Mouse (Mus musculus) fat pad, adult 2 months (tissue): Measurements from ENCODE around the gene Rasa3.

Experiments used
- DNase-seq: peaks from one replicate; pipeline ENCODE4 v3.0.0-alpha.2; 2011; ENCODE audit warnings: low read depth, low spot score; ENCODE audit errors: extremely low read depth

The Rasa3 gene

GRCm38 (mm10) chr8:13677413-13677883, at the start of gene Rasa3:
TSS of gene Rasa3 (minus strand) at chr8:13677603.
- peak; percentile 77 for DNase-seq

GRCm38 (mm10) chr8:13725722-13726121, 48.3 kb upstream of the Rasa3 start:
- no peak for DNase-seq

DNA sequence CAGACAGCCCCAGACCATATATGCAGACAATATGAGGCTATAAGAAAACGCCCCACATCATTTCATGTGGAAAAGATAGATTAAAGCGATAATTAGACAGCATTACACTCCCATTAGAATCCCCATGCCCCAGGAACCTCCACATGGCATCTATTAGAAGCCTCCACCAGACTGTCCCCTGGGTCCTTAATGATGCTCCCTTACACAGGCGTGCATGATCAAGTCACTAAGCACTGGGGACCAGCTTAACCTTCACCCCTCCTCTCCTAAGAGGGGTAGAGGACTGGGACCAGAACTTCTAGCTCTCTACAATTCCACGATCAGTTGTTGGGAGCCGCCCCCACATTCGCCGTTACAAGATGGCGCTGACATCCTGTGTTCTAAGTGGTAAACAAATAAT, 41.6 kb upstream of the Rasa3 start:
- DNase-seq = no peak

- no peak for DNase-seq
Observed at GRCm38 (mm10) chr8:13708514-13708913, 31.1 kb upstream of the Rasa3 start.

DNA sequence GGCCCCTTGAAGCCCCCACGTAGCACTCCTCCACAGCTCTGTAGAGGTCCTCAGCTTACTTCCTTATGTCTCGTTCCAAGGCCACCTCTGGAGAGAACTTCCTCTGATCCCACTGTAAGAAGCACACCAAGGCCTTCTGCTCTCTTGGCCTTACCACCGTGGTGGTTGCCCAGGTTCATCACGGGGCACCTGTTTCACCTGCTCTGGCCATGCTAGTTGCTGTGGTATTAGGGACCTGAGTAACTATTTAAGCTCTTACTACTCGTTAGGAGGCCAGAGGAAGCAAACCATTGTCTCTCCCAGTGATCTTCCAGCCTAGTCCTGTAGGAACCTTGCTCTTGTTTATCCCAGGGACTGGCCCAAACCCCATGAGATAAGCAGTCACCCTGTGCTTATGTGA, 29.5 kb upstream of the Rasa3 start:
- DNase-seq = no peak

DNA sequence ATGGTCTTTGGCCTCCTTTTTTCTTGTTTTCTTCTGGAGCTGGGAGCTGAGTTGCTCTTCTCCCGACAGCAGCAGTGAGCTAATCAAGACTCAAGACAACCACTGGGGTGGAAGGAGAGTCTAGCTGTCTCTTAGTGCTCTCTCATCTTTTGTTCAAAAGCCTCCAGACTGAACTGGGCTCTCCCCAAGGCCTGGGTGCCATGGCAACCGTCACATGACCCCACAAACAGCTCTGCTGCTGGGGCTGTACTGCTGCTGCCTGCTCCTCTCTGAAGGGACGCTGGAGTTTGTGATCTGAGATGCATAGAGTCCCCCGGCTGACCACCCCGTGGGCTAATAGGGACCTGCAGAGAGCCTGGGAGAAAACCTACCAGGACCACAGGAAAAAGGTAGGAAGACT, 28.3 kb upstream of the Rasa3 start, which contains the start of gene Cfap97d2:
Gene Cfap97d2 (plus strand): TSS at position 222 of the 400 bp plus-strand sequence.
- DNase-seq = no peak

DNA sequence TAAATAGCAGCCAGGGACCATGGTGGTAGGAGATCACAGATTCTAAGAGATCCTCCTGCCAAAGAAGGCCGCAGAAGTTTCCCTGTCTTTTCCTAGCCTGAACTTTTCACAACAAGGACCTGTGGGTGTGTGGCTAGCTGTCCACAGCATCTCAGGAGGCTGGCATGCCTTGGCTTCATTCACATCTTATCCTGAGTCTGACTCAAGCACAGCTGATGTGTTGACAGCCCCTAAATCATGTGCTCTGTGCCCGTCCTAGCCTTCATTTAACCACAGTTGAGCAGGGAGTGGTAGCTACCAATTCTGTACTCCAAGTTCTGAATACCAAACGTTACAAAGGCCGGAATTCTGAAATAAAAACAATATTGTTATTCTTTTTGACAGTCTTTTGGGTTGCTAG, 26.9 kb upstream of the Rasa3 start:
- no peak for DNase-seq

GRCm38 (mm10) chr8:13703756-13704155, 26.4 kb upstream of the Rasa3 start:
- DNase-seq = no peak

GRCm38 (mm10) chr8:13702755-13703154, 25.4 kb upstream of the Rasa3 start:
- no peak for DNase-seq

- no peak for DNase-seq
Observed at GRCm38 (mm10) chr8:13699323-13699949, 22.0 kb upstream of the Rasa3 start.

DNA sequence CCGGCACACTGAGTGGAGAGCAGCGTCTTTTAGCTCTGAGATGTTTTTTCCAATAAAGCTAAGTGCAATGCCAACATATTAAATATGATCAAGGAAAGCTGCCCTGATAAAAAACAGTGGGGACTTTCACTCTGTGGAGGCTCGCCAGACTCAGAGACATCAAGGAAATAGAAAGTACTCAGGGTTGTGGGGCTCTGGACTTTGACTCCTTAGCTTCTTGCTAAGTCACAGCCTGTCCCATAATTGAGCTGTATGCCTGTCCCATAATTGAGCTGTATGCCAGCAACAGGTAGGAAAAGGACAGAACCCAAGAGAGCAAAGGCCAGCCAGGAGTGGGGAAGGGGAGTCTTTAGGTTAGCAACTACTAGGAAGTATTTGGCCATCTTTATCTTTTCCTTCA, 20.9 kb upstream of the Rasa3 start:
- DNase-seq = no peak

- no peak for DNase-seq
Observed at GRCm38 (mm10) chr8:13697681-13698080, 20.3 kb upstream of the Rasa3 start.

GRCm38 (mm10) chr8:13697196-13697595, 19.8 kb upstream of the Rasa3 start:
- DNase-seq = no peak

DNA sequence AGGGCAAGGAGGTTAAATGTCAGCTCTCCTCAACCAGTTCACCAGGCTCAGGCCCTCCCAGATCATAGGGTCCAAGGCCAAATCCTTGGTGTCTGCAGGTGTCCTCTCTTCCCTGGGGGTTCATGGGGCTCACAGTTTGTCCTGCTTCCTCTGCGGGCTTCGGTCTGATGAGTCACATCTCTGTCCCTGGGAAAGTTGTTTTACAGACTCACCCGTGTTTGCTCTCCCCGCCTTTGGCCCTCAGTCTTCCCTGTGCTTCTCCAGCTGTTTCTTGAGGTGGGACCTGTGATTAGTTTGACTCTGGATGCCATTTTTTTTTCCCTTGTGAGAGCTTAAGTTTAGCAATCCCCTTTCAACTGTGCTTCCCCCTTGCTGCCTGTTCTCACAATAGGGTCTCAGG, 18.8 kb upstream of the Rasa3 start:
- no peak for DNase-seq

GRCm38 (mm10) chr8:13695203-13695867, 17.9 kb upstream of the Rasa3 start:
- no peak for DNase-seq

- DNase-seq = no peak
Observed at GRCm38 (mm10) chr8:13694735-13695134, 17.3 kb upstream of the Rasa3 start.

GRCm38 (mm10) chr8:13692302-13693066, 15.1 kb upstream of the Rasa3 start:
- no peak for DNase-seq

DNA sequence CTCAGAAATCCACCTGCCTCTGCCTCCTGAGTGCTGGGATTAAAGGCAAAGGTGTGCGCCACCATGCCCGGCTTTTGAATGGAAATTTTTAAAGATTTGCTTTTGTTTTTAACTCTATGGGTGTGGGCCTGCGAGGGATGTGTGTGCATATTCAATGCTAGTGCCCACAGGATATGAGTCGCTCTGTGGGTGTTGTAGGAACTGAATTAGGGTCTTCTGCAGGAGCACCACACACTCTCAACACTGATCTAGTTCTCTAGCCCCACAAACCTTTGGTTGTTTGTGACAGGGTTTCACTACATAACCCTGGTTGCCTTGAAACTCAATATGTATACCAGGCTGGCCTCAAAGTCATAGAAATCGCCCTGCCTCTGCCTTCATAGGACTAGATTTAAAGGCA, 11.9 kb upstream of the Rasa3 start:
- DNase-seq = no peak

DNA sequence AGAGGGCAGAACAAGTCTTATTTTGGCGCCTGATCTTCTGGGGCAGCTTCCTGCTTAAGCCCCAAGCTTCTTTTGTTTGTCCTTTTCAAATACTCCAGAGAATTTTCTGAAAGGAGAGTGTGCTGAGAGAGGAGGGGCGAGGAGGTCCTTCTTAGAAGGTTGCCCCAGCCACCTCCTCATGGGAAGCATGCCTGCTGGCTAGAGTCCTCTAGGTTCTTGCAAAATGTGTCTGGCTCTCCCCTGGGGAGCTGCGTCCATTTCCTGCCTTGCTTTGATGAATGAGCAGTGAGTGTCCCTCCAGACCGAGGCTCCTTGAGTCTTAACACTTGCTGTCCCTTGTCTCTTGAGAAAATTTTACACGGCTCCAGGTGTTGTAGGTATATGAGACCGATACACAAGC, 11.1 kb upstream of the Rasa3 start:
- DNase-seq = no peak

DNA sequence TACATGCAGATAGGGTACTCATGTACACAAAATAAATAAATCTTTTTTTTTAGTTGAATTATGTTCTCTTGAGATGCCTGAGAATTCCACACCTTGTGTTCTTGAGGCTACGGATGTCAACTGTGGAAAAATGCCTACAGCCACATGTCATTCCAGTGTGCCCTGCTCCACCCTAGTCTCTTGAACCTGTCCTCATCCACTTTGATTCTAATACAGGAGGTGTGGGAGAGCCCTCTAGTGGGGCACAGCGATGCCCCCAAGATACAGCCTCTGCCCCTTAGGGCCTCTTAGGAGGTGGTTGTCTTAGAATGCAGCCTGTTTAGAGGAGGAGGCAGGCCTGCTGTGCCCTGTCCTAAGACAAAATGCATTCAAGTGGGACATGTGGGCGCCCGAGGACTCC, 10.5 kb upstream of the Rasa3 start:
- no peak for DNase-seq

GRCm38 (mm10) chr8:13687101-13687717, 9.8 kb upstream of the Rasa3 start:
- DNase-seq = no peak

DNA sequence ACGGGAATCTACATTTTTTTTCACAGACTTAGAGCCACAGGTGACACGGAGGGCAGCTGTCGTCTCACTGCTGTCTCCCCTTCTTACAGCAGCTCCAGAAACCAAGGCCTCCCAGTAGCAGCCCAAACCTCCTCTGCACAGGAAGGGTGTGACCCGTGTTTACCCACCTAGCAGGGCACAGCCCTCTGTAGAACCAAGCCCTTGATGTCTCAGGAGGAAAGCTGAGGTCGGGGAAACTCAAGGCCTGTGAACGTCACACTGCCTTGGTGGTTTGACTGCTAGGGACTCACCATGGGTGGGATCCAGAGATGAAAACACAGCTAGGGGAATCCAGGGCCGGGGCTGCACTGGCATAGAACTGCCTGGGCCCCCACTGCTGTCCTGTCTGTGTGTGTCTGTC, 9.0 kb upstream of the Rasa3 start:
- DNase-seq = no peak
